Mouse (Mus musculus) mouse embryonic stem cell (cell line): ENCODE data around the gene Zscan18.

Experiments
- in situ Hi-C, 2 experiments: fragments of 300-500 bp; cut with MboI; formaldehyde crosslinking; loops; 1 replicate in 1 of 2; 3 replicates in 1 of 2; pipeline ENCODE4 v1.14.3; 2019 to 2020; ENCODE audit warnings: low sequenced_read_pairs in 2 of 2, low pct_unique_long_range_greater_than_20kb in 1 of 2, mixed read lengths in 1 of 2; ENCODE audit not compliant: unreplicated experiment in 1 of 2

Zscan18 gene

GRCm38 (mm10) chr7:12749431-12750198, 53.8 kb downstream of the Zscan18 start:
- in situ Hi-C loops: no loop called here

- in situ Hi-C loops: no loop called here
Measured at GRCm38 (mm10) chr7:12734904-12735303, 68.5 kb downstream of the Zscan18 start, which contains the start of gene Vmn2r56. Gene Vmn2r56 (minus strand): TSS chr7:12735004.
